In genomic region chr4:141600364-141600763, GRCm38 (mm10) we compare ENCODE assay signal across 10 mouse cellular contexts. TPM values are rescaled to one million over a fixed set of nuclear protein-coding genes. Genes with fewer than 3 reads are reported as not detected.
DNase-seq lines count a peak whose midpoint lies in the region; ATAC-seq and TF ChIP-seq lines count a peak whose summit lies in the region.
"Had no signal": no experiment of that assay in that cellular context is flagged by ENCODE, and none has a peak within 500 bp of the region (broad histone marks: within the 10 kb centered on the region; RNA-seq: fewer than 3 reads in every experiment).

No protein-coding gene starts in this region.

- WGBS in kidney, postnatal 0 days = 42% methylated on average over 6 of the region's 6 CpGs
- WGBS in forebrain, embryonic 14.5 days = 23% methylated on average over 6 of the region's 6 CpGs
- WGBS in intestine, postnatal 0 days = 31% methylated on average over 6 of the region's 6 CpGs

- peak overlapping the region; percentile 97 for H3K4me2 ChIP-seq in kidney, postnatal 0 days (ENCODE audit: low read length)
- peak overlapping the region; percentile 67 for H3K4me2 ChIP-seq in forebrain, embryonic 14.5 days (ENCODE audit: low read length)
- H3K4me2 ChIP-seq in intestine, postnatal 0 days (replicated peaks; ENCODE audit: low read depth) = peak overlapping the region; percentile 97

- ATAC-seq in kidney, postnatal 0 days (replicated peaks; ENCODE audit: low FRiP score, low read depth) = no peak
- ATAC-seq in forebrain, embryonic 14.5 days = 0 out of 2 replicates have a peak, but pooled peaks have one; percentile 27
- ATAC-seq in intestine, postnatal 0 days = no peak
- ATAC-seq in megakaryocyte progenitor cell, adult 5-6 weeks (replicated peaks; ENCODE audit: poor library complexity) = no peak

- H3K9ac ChIP-seq in kidney, postnatal 0 days (ENCODE audit: low read depth, low read length) = no peak overlapping the region
- H3K9ac ChIP-seq in forebrain, embryonic 14.5 days (ENCODE audit: low read length) = no peak overlapping the region
- peak overlapping the region; percentile 69 for H3K9ac ChIP-seq in intestine, postnatal 0 days (ENCODE audit: low read depth, low read length)

- H3K27ac ChIP-seq in kidney, postnatal 0 days = peak overlapping the region; percentile 14; the same call in 1 of the 2 replicates
- H3K27ac ChIP-seq in forebrain, embryonic 14.5 days (ENCODE audit: low read depth, low read length) = no peak overlapping the region
- H3K27ac ChIP-seq in intestine, postnatal 0 days (ENCODE audit: low read depth, low read length) = peak overlapping the region; percentile 86

- no peaks in the 10 kb centered on the region for H3K27me3 ChIP-seq in kidney, postnatal 0 days (ENCODE audit: insufficient read depth, low read length)
- peaks cover 15% of the 10 kb centered on the region; the same call in 1 of the 2 replicates for H3K27me3 ChIP-seq in forebrain, embryonic 14.5 days (replicated peaks; ENCODE audit: control insufficient read depth, insufficient read depth, low read length)
- no peaks in the 10 kb centered on the region for H3K27me3 ChIP-seq in intestine, postnatal 0 days (replicated peaks; ENCODE audit: control insufficient read depth, insufficient read depth, low read length)

- TF ChIP-seq CTCF in kidney, postnatal 0 days (IDR thresholded peaks at IDR 0.05; ENCODE audit: low read depth) = no peak
- TF ChIP-seq CTCF in intestine, postnatal 0 days (IDR thresholded peaks at IDR 0.05; ENCODE audit: low read depth) = no peak

- H3K36me3 ChIP-seq in kidney, postnatal 0 days (ENCODE audit: insufficient read depth, low read length) = no peaks in the 10 kb centered on the region
- H3K36me3 ChIP-seq in forebrain, embryonic 14.5 days (ENCODE audit: control insufficient read depth, insufficient read depth, low read length) = no peaks in the 10 kb centered on the region
- H3K36me3 ChIP-seq in intestine, postnatal 0 days (ENCODE audit: control insufficient read depth, insufficient read depth) = 0 out of 2 replicates have a peak, but pooled peaks cover 3% of the 10 kb centered on the region

- intact Hi-C loops in left cerebral cortex, postnatal 14 days (cut with DNase I) = no loop called here

- no peaks in the 10 kb centered on the region for H3K9me3 ChIP-seq in kidney, postnatal 0 days (replicated peaks; ENCODE audit: low read length)
- no peaks in the 10 kb centered on the region for H3K9me3 ChIP-seq in forebrain, embryonic 14.5 days (replicated peaks; ENCODE audit: control insufficient read depth, low read length)
- H3K9me3 ChIP-seq in intestine, postnatal 0 days (ENCODE audit: control insufficient read depth) = no peaks in the 10 kb centered on the region

- H3K4me3 ChIP-seq in kidney, postnatal 0 days (replicated peaks; ENCODE audit: low read depth, low read length) = no peak overlapping the region
- H3K4me3 ChIP-seq in forebrain, embryonic 14.5 days (ENCODE audit: low read depth, low read length) = no peak overlapping the region
- peak overlapping the region; percentile 74 for H3K4me3 ChIP-seq in intestine, postnatal 0 days (ENCODE audit: low read depth, low read length)

- no peak for DNase-seq in kidney, postnatal 0 days (ENCODE audit: low spot score)
- DNase-seq in kidney, adult 11 months = no peak
- DNase-seq in forebrain, embryonic 14.5 days (ENCODE audit: low spot score) = no peak
- DNase-seq in retina, postnatal 1 day = peak; percentile 25
- no peak for DNase-seq in left cerebral cortex, postnatal 14 days (ENCODE audit: low spot score in 2 of 2)
- no peak for DNase-seq in lung, postnatal 4 days
- DNase-seq: gastrocnemius, adult 2 months had no signal

- peaks cover 22% of the 10 kb centered on the region for H3K4me1 ChIP-seq in kidney, postnatal 0 days (replicated peaks; ENCODE audit: insufficient read depth, low read length)
- H3K4me1 ChIP-seq in forebrain, embryonic 14.5 days (ENCODE audit: control insufficient read depth, insufficient read depth, low read length) = 0 out of 2 replicates have a peak, but pooled peaks cover 3% of the 10 kb centered on the region
- 0 out of 2 replicates have a peak, but pooled peaks cover 10% of the 10 kb centered on the region for H3K4me1 ChIP-seq in intestine, postnatal 0 days (replicated peaks; ENCODE audit: control insufficient read depth, insufficient read depth, low read length)

RNA-seq across cellular contexts. Expression of gene Fblim1, which starts 5.5 kb away (rescaled TPM):
- 58.1 and 64.6 TPM in 2 replicates for polyA plus RNA-seq in kidney, postnatal 0 days (2015; fragmentation: Nextera tagmentation; extraction: Ambion mirVana)
- 15.1 and 19.7 TPM in 2 replicates for polyA plus RNA-seq in forebrain, embryonic 14.5 days (2014; fragmentation: Nextera tagmentation; extraction: Ambion mirVana)
- 52.8 and 59.2 TPM in 2 replicates for polyA plus RNA-seq in intestine, postnatal 0 days (2015; fragmentation: Nextera tagmentation; extraction: Ambion mirVana)
- total RNA-seq in megakaryocyte progenitor cell, adult 5-6 weeks (2015) = not detected in 2 replicates
- 0.07 TPM in 1 of 2 replicates, not detected in the other for total RNA-seq in megakaryocyte progenitor cell, adult 5-6 weeks (2017)
- 1 to 10 TPM; 1.2 to 1.3 TPM for total RNA-seq in left cerebral cortex, postnatal 14 days (2021)
- total RNA-seq: MEL had no signal

RNA-seq across cellular contexts. Expression of gene Tmem82, which starts 18.1 kb away (rescaled TPM):
- 7.7 and 9.5 TPM in 2 replicates for polyA plus RNA-seq in kidney, postnatal 0 days (2015; fragmentation: Nextera tagmentation; extraction: Ambion mirVana)
- 0.12 TPM in 1 of 2 replicates, not detected in the other for polyA plus RNA-seq in forebrain, embryonic 14.5 days (2014; fragmentation: Nextera tagmentation; extraction: Ambion mirVana)
- 42.0 and 45.7 TPM in 2 replicates for polyA plus RNA-seq in intestine, postnatal 0 days (2015; fragmentation: Nextera tagmentation; extraction: Ambion mirVana)
- total RNA-seq in megakaryocyte progenitor cell, adult 5-6 weeks (2015) = 0.10 and 0.76 TPM in 2 replicates
- total RNA-seq in megakaryocyte progenitor cell, adult 5-6 weeks (2017) = 0.46 and 1.6 TPM in 2 replicates
- under 1 TPM; 0.76 to 0.97 TPM for total RNA-seq in left cerebral cortex, postnatal 14 days (2021)
- total RNA-seq: MEL had no signal

RNA-seq across cellular contexts. Expression of gene Slc25a34, which starts 23.3 kb away (rescaled TPM):
- polyA plus RNA-seq in kidney, postnatal 0 days (2015; fragmentation: Nextera tagmentation; extraction: Ambion mirVana) = 1.9 and 2.3 TPM in 2 replicates
- 0.07 TPM in 1 of 2 replicates, not detected in the other for polyA plus RNA-seq in forebrain, embryonic 14.5 days (2014; fragmentation: Nextera tagmentation; extraction: Ambion mirVana)
- polyA plus RNA-seq in intestine, postnatal 0 days (2015; fragmentation: Nextera tagmentation; extraction: Ambion mirVana) = 23.8 and 25.7 TPM in 2 replicates
- not detected in 2 replicates for total RNA-seq in megakaryocyte progenitor cell, adult 5-6 weeks (2015)
- total RNA-seq in megakaryocyte progenitor cell, adult 5-6 weeks (2017) = not detected in 2 replicates
- 1 to 10 TPM; 2.7 to 2.9 TPM for total RNA-seq in left cerebral cortex, postnatal 14 days (2021)
- total RNA-seq: MEL had no signal
